Mouse (Mus musculus) liver, postnatal 0 days (tissue): Measurements from ENCODE around the gene Ski.

Source experiments
- CTCF ChIP-seq: sonication (generic); IDR thresholded peaks from 2 replicates; pipeline ENCODE4 v1.5.1; 2016; ENCODE audit warnings: antibody characterized with exemption, low read depth
- EP300 ChIP-seq: IDR thresholded peaks from 2 replicates; pipeline ENCODE4 v1.6.1; 2016; ENCODE audit warnings: antibody characterized with exemption, low read depth, mild to moderate bottlenecking

DNA sequence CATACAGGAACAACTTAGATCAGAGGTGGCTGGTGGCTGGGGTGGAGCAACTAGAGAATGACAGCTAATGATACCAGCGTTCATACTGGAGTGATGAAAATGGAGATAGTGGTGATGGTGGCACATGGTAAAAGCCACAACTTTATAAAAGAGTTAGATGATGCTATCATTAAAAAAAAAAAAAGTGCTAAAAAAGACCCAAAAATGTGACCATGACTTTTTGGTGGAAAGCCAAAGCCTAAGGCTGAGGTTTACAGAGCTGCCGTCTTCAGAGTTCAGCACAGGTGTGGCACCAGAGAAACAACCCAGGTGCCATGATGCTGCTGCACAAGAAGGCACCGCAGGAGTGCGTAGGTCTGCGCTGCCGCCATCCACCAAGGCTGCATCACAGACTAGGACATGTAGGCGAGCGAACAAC is 53.5 kb downstream of the Ski start:
- TF ChIP-seq CTCF (no peak), EP300 (no peak)
